Mouse (Mus musculus): Measurements from ENCODE around the gene Trim30b. TPM values are rescaled to one million over a fixed set of nuclear protein-coding genes. Genes with fewer than 3 reads are reported as not detected.

Gene Trim30b
- 0.07 and 0.08 TPM in 2 replicates for polyA plus RNA-seq (2012; rRNA removed)

DNA sequence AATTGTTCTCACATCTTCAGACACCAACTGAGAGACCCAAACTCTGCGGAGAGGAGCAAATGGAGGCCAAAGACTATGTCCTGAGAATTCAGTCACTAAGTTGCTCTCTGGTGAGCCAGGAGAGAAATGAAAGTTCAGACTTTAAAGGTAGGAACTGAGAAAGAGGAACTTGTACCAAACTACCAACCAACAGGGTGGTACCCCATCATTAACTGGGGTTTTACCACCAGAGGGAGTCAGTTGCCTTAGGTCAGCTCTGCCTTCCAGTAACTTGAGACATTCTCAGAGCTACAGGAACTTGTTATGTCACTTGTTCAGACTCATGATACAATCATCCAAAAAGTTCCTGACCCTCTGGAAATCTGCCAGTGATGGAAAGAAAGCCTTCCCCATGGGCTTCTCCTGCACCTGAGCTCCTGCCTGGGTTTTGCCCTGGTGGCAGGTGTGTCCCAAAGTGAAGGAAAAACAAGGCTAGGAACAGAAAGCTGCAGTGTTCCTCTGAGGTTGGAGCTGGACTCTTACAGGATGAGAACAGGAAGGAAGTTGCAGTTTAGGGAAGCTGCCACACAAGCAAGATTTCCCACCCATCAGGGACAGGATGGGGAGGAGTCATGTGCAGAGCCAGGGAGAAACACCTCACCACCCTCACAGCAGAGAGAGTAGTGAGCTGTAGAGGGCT is at the start of gene Trim30b:
Trim30b (minus strand) TSS at position 149 of the 679 bp plus-strand sequence.
- no peak for TF ChIP-seq POLR2A (IDR thresholded peaks at IDR 0.05; ENCODE audit: control insufficient read depth, low read depth, low read length)
- no peak for TF ChIP-seq CTCF (IDR thresholded peaks at IDR 0.05; ENCODE audit: control insufficient read depth, insufficient read depth, insufficient replicate concordance, low read depth, low read length)
- H3K36me3 ChIP-seq (ENCODE audit: control insufficient read depth, insufficient read depth, low read length): no peaks in the 10 kb centered on the region
- no peak within 1 kb of the TSS for H3K27ac ChIP-seq (ENCODE audit: control insufficient read depth, insufficient read depth, low read depth, low read length)
- H3K4me3 ChIP-seq (ENCODE audit: control insufficient read depth, low read depth, low read length): no peak within 1 kb of the TSS
- no peaks in the 10 kb centered on the region for H3K27me3 ChIP-seq (ENCODE audit: control insufficient read depth, insufficient read depth, low read length)
- no peaks in the 10 kb centered on the region for H3K4me1 ChIP-seq (ENCODE audit: control insufficient read depth, insufficient read depth, low read length)

- Histone ChIP-seq H3K4me3 (ENCODE audit: control insufficient read depth, low read depth, low read length) (no peak overlapping the region), H3K36me3 (ENCODE audit: control insufficient read depth, insufficient read depth, low read length) (no peaks in the 10 kb centered on the region), H3K4me1 (ENCODE audit: control insufficient read depth, insufficient read depth, low read length) (no peaks in the 10 kb centered on the region), H3K27ac (ENCODE audit: control insufficient read depth, insufficient read depth, low read depth, low read length) (no peak overlapping the region), H3K27me3 (ENCODE audit: control insufficient read depth, insufficient read depth, low read length) (no peaks in the 10 kb centered on the region)
- no peak for TF ChIP-seq CTCF (IDR thresholded peaks at IDR 0.05; ENCODE audit: control insufficient read depth, insufficient read depth, insufficient replicate concordance, low read depth, low read length)
- no peak for TF ChIP-seq POLR2A (IDR thresholded peaks at IDR 0.05; ENCODE audit: control insufficient read depth, low read depth, low read length)
Observed at GRCm38 (mm10) chr7:104404460-104404950, 34.8 kb upstream of the Trim30b start.

DNA sequence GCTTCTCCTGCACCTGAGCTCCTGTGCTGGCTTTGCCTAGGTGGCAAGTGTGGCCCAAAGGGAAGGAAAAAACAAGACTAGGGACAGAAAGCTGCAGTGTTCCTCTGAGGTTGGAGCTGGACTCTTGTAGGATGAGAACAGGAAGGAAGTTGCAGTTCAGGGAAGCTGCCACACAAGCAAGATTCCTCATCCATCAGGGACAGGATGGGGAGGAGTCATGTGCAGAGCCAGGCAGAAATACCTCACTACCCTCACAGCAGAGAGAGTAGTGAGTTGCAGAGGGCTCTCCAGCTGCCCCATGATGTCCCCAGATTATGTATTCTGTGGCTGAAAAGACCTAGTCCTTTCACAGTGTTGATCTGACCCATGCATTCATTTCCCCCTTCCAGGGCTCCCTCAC is 31.5 kb upstream of the Trim30b start:
- no peak for TF ChIP-seq CTCF (IDR thresholded peaks at IDR 0.05; ENCODE audit: control insufficient read depth, insufficient read depth, insufficient replicate concordance, low read depth, low read length)
- TF ChIP-seq POLR2A (IDR thresholded peaks at IDR 0.05; ENCODE audit: control insufficient read depth, low read depth, low read length): no peak
- Histone ChIP-seq H3K4me1 (ENCODE audit: control insufficient read depth, insufficient read depth, low read length) (no peaks in the 10 kb centered on the region), H3K27me3 (ENCODE audit: control insufficient read depth, insufficient read depth, low read length) (no peaks in the 10 kb centered on the region), H3K27ac (ENCODE audit: control insufficient read depth, insufficient read depth, low read depth, low read length) (no peak overlapping the region), H3K36me3 (ENCODE audit: control insufficient read depth, insufficient read depth, low read length) (no peaks in the 10 kb centered on the region), H3K4me3 (ENCODE audit: control insufficient read depth, low read depth, low read length) (no peak overlapping the region)

DNA sequence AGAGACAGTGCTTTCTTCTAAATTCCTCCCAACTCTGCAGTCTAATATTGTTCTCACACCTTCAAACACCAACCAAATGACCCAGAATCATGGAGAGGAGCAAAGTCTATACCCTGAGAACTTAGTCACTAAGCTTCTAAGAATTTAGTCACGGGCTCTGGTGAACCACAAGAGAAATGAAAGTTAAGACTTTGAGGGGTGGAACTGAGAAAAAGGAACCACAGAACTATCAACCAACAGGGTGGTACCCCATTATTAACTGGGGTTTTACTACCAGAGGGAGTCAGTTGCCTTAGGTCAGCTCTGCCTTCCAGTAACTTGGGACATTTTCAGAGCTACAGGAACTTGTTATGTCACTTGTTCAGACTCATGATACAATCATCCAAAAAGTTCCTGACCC is 31.0 kb upstream of the Trim30b start, which contains the start of gene Trim30c:
Trim30c (minus strand) TSS at position 140 of the 400 bp plus-strand sequence.
- Histone ChIP-seq H3K36me3 (ENCODE audit: control insufficient read depth, insufficient read depth, low read length) (no peaks in the 10 kb centered on the region), H3K4me1 (ENCODE audit: control insufficient read depth, insufficient read depth, low read length) (no peaks in the 10 kb centered on the region), H3K27me3 (ENCODE audit: control insufficient read depth, insufficient read depth, low read length) (no peaks in the 10 kb centered on the region), H3K27ac (ENCODE audit: control insufficient read depth, insufficient read depth, low read depth, low read length) (no peak within 1 kb of the TSS), H3K4me3 (ENCODE audit: control insufficient read depth, low read depth, low read length) (no peak within 1 kb of the TSS)
- TF ChIP-seq POLR2A (IDR thresholded peaks at IDR 0.05; ENCODE audit: control insufficient read depth, low read depth, low read length) (no peak), CTCF (IDR thresholded peaks at IDR 0.05; ENCODE audit: control insufficient read depth, insufficient read depth, insufficient replicate concordance, low read depth, low read length) (no peak)

GRCm38 (mm10) chr7:104398492-104398891 is 28.8 kb upstream of the Trim30b start:
- H3K36me3 ChIP-seq (ENCODE audit: control insufficient read depth, insufficient read depth, low read length): no peaks in the 10 kb centered on the region
- no peak overlapping the region for H3K27ac ChIP-seq (ENCODE audit: control insufficient read depth, insufficient read depth, low read depth, low read length)
- no peak overlapping the region for H3K4me3 ChIP-seq (ENCODE audit: control insufficient read depth, low read depth, low read length)
- H3K27me3 ChIP-seq (ENCODE audit: control insufficient read depth, insufficient read depth, low read length): no peaks in the 10 kb centered on the region
- TF ChIP-seq CTCF (IDR thresholded peaks at IDR 0.05; ENCODE audit: control insufficient read depth, insufficient read depth, insufficient replicate concordance, low read depth, low read length): no peak
- TF ChIP-seq POLR2A (IDR thresholded peaks at IDR 0.05; ENCODE audit: control insufficient read depth, low read depth, low read length): no peak
- H3K4me1 ChIP-seq (ENCODE audit: control insufficient read depth, insufficient read depth, low read length): no peaks in the 10 kb centered on the region

- Histone ChIP-seq H3K27ac (ENCODE audit: control insufficient read depth, insufficient read depth, low read depth, low read length) (no peak overlapping the region), H3K27me3 (ENCODE audit: control insufficient read depth, insufficient read depth, low read length) (no peaks in the 10 kb centered on the region), H3K36me3 (ENCODE audit: control insufficient read depth, insufficient read depth, low read length) (no peaks in the 10 kb centered on the region), H3K4me1 (ENCODE audit: control insufficient read depth, insufficient read depth, low read length) (no peaks in the 10 kb centered on the region), H3K4me3 (ENCODE audit: control insufficient read depth, low read depth, low read length) (no peak overlapping the region)
- TF ChIP-seq CTCF (IDR thresholded peaks at IDR 0.05; ENCODE audit: control insufficient read depth, insufficient read depth, insufficient replicate concordance, low read depth, low read length) (no peak), POLR2A (IDR thresholded peaks at IDR 0.05; ENCODE audit: control insufficient read depth, low read depth, low read length) (no peak)
Observed at GRCm38 (mm10) chr7:104366339-104366738, 3.3 kb downstream of the Trim30b start.

DNA sequence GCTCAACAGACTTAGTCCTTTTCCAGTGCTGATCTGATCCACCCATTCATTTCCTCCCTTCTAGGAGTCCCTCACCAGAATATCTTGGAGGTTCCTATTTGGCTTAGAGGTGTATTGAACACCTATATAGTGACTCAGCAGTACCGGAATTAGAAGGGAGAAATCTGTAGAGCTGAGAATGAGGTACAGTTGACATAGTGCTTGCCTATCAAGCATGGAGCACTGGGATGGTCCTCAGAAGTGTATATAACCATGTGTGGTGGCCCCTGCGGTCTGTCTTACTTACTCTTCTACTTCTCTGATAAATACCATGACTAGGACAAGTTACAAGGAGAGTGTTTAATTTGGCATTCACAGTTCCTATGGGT is 16.1 kb downstream of the Trim30b start:
- Histone ChIP-seq H3K27me3 (ENCODE audit: control insufficient read depth, insufficient read depth, low read length) (no peaks in the 10 kb centered on the region), H3K4me1 (ENCODE audit: control insufficient read depth, insufficient read depth, low read length) (no peaks in the 10 kb centered on the region), H3K36me3 (ENCODE audit: control insufficient read depth, insufficient read depth, low read length) (no peaks in the 10 kb centered on the region), H3K4me3 (ENCODE audit: control insufficient read depth, low read depth, low read length) (no peak overlapping the region), H3K27ac (ENCODE audit: control insufficient read depth, insufficient read depth, low read depth, low read length) (no peak overlapping the region)
- TF ChIP-seq CTCF (IDR thresholded peaks at IDR 0.05; ENCODE audit: control insufficient read depth, insufficient read depth, insufficient replicate concordance, low read depth, low read length): no peak
- no peak for TF ChIP-seq POLR2A (IDR thresholded peaks at IDR 0.05; ENCODE audit: control insufficient read depth, low read depth, low read length)
